Mouse (Mus musculus) CH12.LX (cell line): ENCODE results near the gene Dpp4.

ENCODE experiments used
- CTCF ChIP-seq, 2 experiments: IDR thresholded peaks in 1 of 2; conservative IDR thresholded peaks in 1 of 2; 2 replicates each; pipeline ENCODE4 v1.5.1; 2011 to 2012; ENCODE audit warnings: low read depth in 2 of 2, low read length in 2 of 2, improper control_type of control experiment in 1 of 2, inconsistent platforms in 1 of 2, mild to moderate bottlenecking in 1 of 2, moderate library complexity in 1 of 2
- ELF1 ChIP-seq: IDR thresholded peaks from 2 replicates; pipeline ENCODE4 v1.6.1; 2014; ENCODE audit warnings: low read depth, mild to moderate bottlenecking, inconsistent platforms, low read length, improper control_type of control experiment
- EP300 ChIP-seq: IDR thresholded peaks from 2 replicates; pipeline ENCODE4 v1.6.1; 2011; ENCODE audit warnings: low read length, improper control_type of control experiment
- ETS1 ChIP-seq: conservative IDR thresholded peaks from 2 replicates; pipeline ENCODE4 v1.6.1; 2012; ENCODE audit warnings: low read depth, mild to moderate bottlenecking, inconsistent platforms, low read length, improper control_type of control experiment, moderate library complexity
- JUND ChIP-seq: conservative IDR thresholded peaks from 2 replicates; pipeline ENCODE4 v1.6.1; 2011; ENCODE audit warnings: low read depth, low read length, improper control_type of control experiment
- PAX5 ChIP-seq: IDR thresholded peaks from 2 replicates; pipeline ENCODE4 v1.6.1; 2012; ENCODE audit warnings: low read length, inconsistent platforms, mixed read lengths
- POLR2A ChIP-seq: IDR thresholded peaks from 2 replicates; pipeline ENCODE4 v1.6.1; 2011; ENCODE audit warnings: low read depth, mild to moderate bottlenecking, improper control_type of control experiment, low read length
- TCF12 ChIP-seq: IDR thresholded peaks from 2 replicates; pipeline ENCODE4 v1.6.1; 2014; ENCODE audit warnings: low read depth, mild to moderate bottlenecking, inconsistent platforms, low read length, improper control_type of control experiment
- USF1 ChIP-seq: IDR thresholded peaks from 2 replicates; pipeline ENCODE4 v1.6.1; 2014; ENCODE audit warnings: low read depth, mild to moderate bottlenecking, inconsistent platforms, low read length, improper control_type of control experiment
- ZNF384 ChIP-seq: IDR thresholded peaks from 2 replicates; pipeline ENCODE4 v1.6.1; 2012; ENCODE audit warnings: low read depth, low read length, improper control_type of control experiment, inconsistent platforms

DNA sequence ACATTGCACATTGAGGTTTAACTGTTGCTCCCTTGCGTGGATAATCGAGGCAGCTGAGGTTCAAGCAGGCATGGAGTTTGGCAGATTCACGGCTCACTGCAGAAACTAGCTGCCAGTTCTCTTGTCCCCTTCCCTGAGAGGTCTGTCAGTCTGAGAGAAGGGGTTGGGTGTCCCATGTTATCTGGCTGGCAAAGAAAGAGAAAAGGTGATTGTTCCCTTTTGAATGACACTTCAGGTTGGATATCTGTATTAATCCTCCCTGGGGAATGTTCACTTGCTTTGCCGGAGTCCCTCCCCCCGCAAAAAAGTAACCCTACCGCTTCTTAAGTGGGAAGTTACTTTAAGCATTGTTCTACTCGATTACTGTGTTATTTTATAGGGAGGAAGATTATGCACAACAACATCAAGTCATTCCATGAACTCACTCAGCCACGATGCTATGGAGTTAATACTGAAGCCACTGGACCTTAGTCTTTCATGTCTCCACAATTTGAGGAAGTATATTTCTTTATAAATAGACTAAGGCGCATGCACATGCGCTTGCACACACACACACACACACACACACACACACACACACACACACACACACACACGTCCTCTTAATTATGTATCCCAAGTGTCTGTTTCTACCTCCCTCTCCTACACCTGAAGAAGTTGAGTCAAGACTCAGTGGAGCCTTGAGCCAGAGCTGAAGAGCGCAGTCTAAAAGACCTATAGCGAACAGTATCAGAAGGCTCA is at the start of gene Dpp4:
- TF ChIP-seq USF1 = no peak
- no peak for TF ChIP-seq EP300
- no peak for TF ChIP-seq POLR2A
- TF ChIP-seq CTCF (conservative IDR thresholded peaks at IDR 0.05 in 1 of 2, IDR thresholded peaks at IDR 0.05 in 1 of 2; ENCODE audit: low read depth in 2 of 2, low read length in 2 of 2) = no peak
- TF ChIP-seq PAX5 = no peak
- TF ChIP-seq ETS1 = no peak
- TF ChIP-seq JUND = no peak
- TF ChIP-seq ELF1 = no peak
- TF ChIP-seq ZNF384 = no peak
- TF ChIP-seq TCF12 = no peak
